Mouse (Mus musculus) hindbrain, postnatal 0 days (tissue): ENCODE results near the gene Gatc. TPM values are rescaled to one million over a fixed set of nuclear protein-coding genes. Genes with fewer than 3 reads are reported as not detected.
"Not testable (repeated sequence)": the region's sequence is repeated elsewhere in the genome, so short reads cannot be mapped to it uniquely, and the experiment has no call there.

Experiments
- ATAC-seq: fragments of 200-750 bp; cut with Nextera tagmentation; 2 replicates; pipeline ENCODE4 v1.8.0; 2017; ENCODE audit warnings: mild to moderate bottlenecking, moderate TSS enrichment, moderate library complexity
- DNase-seq: peaks from one replicate; pipeline ENCODE4 v3.0.0-alpha.2; 2015; ENCODE audit warnings: low spot score
- H3K27ac ChIP-seq: fragments of 300-500 bp; sonication (generic); 2 replicates; pipeline ENCODE4 v1.5.1; 2014; ENCODE audit warnings: mild to moderate bottlenecking
- H3K27me3 ChIP-seq: fragments of 300-500 bp; sonication (generic); 2 replicates; pipeline ENCODE4 v1.6.1; 2014; ENCODE audit warnings: low read length, mixed read lengths; ENCODE audit not compliant: insufficient read depth
- H3K36me3 ChIP-seq: fragments of 300-500 bp; sonication (generic); 2 replicates; pipeline ENCODE4 v1.6.1; 2014; ENCODE audit warnings: low read length, mixed read lengths; ENCODE audit not compliant: insufficient read depth
- H3K4me1 ChIP-seq: fragments of 300-500 bp; sonication (generic); 2 replicates; pipeline ENCODE4 v1.6.1; 2014; ENCODE audit warnings: antibody characterized with exemption, low read length, mixed read lengths; ENCODE audit not compliant: insufficient read depth
- H3K4me2 ChIP-seq: fragments of 300-500 bp; sonication (generic); 2 replicates; pipeline ENCODE4 v1.6.1; 2014; ENCODE audit warnings: low read depth, mild to moderate bottlenecking, low read length, moderate library complexity, mixed read lengths
- H3K4me3 ChIP-seq: fragments of 300-500 bp; sonication (generic); 2 replicates; pipeline ENCODE4 v1.5.1; 2014; ENCODE audit warnings: low read length
- H3K9ac ChIP-seq: fragments of 300-500 bp; sonication (generic); replicated peaks from 2 replicates; pipeline ENCODE4 v1.6.1; 2014; ENCODE audit warnings: mild to moderate bottlenecking, low read length, moderate library complexity, mixed read lengths
- H3K9me3 ChIP-seq: fragments of 300-500 bp; sonication (generic); 2 replicates; pipeline ENCODE4 v1.6.1; 2016; ENCODE audit warnings: low read length, mixed read lengths
- CTCF ChIP-seq: IDR thresholded peaks from 2 replicates; pipeline ENCODE4 v1.5.1; 2016; ENCODE audit warnings: antibody characterized with exemption, control low read depth, low read depth
- WGBS: fragments of 180-500 bp; shearing (Covaris S2); extraction: QIAGEN DNeasy Blood & Tissue Kit; methylation state at CpG from one replicate; pipeline ENCODE4 v1.1.7; 2014; 5-methylcytosine and 5-hydroxymethylcytosine counted together
- polyA plus RNA-seq: library from polyadenylated mRNA; unstranded; fragments of >200 nt; fragmentation: Nextera tagmentation; extraction: Ambion mirVana; gene quantifications from 2 replicates; pipeline ENCODE4 v1.2.1, GENCODE M21; 2015
- total RNA-seq: library from RNA; depleted of rRNA; stranded (reverse); fragments of >200 nt; gene quantifications from 2 replicates; pipeline ENCODE4 v1.2.3, GENCODE M21; 2014; rRNA removed

The Gatc gene
- 22.4 and 25.1 TPM in 2 replicates for total RNA-seq
- polyA plus RNA-seq = 27.5 and 32.1 TPM in 2 replicates

GRCm38 (mm10) chr5:115340577-115341313 lies at the start of gene Gatc, which contains the start of gene Triap1:
Gene Gatc (minus strand): TSS chr5:115341178.
Gene Triap1 (plus strand): TSS chr5:115341225.
- H3K4me3 ChIP-seq = peak within 1 kb of the TSS; percentile 89
- ATAC-seq (peak; percentile 93), DNase-seq (peak; percentile 95)
- H3K4me1 ChIP-seq = peaks cover 9% of the 10 kb centered on the region
- WGBS = under 1% methylated on average over 62 of the region's 62 CpGs
- peak within 1 kb of the TSS; percentile 85 for H3K4me2 ChIP-seq
- no peaks in the 10 kb centered on the region for H3K9me3 ChIP-seq
- peak within 1 kb of the TSS; percentile 92 for H3K27ac ChIP-seq
- peaks cover 20% of the 10 kb centered on the region for H3K36me3 ChIP-seq
- peak within 1 kb of the TSS; percentile 92 for H3K9ac ChIP-seq
- TF ChIP-seq CTCF = peak; percentile 33
- no peaks in the 10 kb centered on the region for H3K27me3 ChIP-seq

- 87% methylated on average over 2 of the region's 2 CpGs for WGBS
- H3K27ac ChIP-seq, H3K9ac ChIP-seq, H3K36me3 ChIP-seq, H3K4me2 ChIP-seq, H3K4me3 ChIP-seq, H3K9me3 ChIP-seq, H3K27me3 ChIP-seq, H3K4me1 ChIP-seq, DNase-seq, ATAC-seq: not testable (repeated sequence)
These were observed 37.9 kb upstream of the Gatc start for GRCm38 (mm10) chr5:115378882-115379281.

- DNase-seq = no peak
- no peak for ATAC-seq
- Histone ChIP-seq H3K4me2 (no peak overlapping the region), H3K9me3 (no peaks in the 10 kb centered on the region), H3K4me1 (no peaks in the 10 kb centered on the region), H3K4me3 (no peak overlapping the region), H3K9ac (no peak overlapping the region), H3K27me3 (no peaks in the 10 kb centered on the region), H3K36me3 (no peaks in the 10 kb centered on the region), H3K27ac (no peak overlapping the region)
- TF ChIP-seq CTCF = peak; percentile 21
- WGBS = 84% methylated on average over 2 of the region's 2 CpGs
These were observed 34.5 kb upstream of the Gatc start for GRCm38 (mm10) chr5:115375436-115375835.

GRCm38 (mm10) chr5:115374204-115374820 lies 33.3 kb upstream of the Gatc start:
- no peak for TF ChIP-seq CTCF
- Histone ChIP-seq H3K4me2 (peak overlapping the region; percentile 60), H3K36me3 (no peaks in the 10 kb centered on the region), H3K27ac (peak overlapping the region; percentile 32; the same call in 1 of the 2 replicates), H3K9ac (peak overlapping the region; percentile 40), H3K4me3 (peak overlapping the region; percentile 28), H3K27me3 (no peaks in the 10 kb centered on the region), H3K4me1 (no peaks in the 10 kb centered on the region), H3K9me3 (no peaks in the 10 kb centered on the region)
- no peak for ATAC-seq
- WGBS = 11% methylated on average over 11 of the region's 11 CpGs
- DNase-seq = no peak

GRCm38 (mm10) chr5:115373441-115374203 lies 32.6 kb upstream of the Gatc start:
- Histone ChIP-seq H3K27me3 (no peaks in the 10 kb centered on the region), H3K9me3 (no peaks in the 10 kb centered on the region), H3K27ac (peak overlapping the region; percentile 32; the same call in 1 of the 2 replicates), H3K36me3 (no peaks in the 10 kb centered on the region), H3K4me3 (peak overlapping the region; percentile 28), H3K4me1 (no peaks in the 10 kb centered on the region), H3K4me2 (peak overlapping the region; percentile 60), H3K9ac (peak overlapping the region; percentile 40)
- peak; percentile 62 for DNase-seq
- TF ChIP-seq CTCF = no peak
- 7% methylated on average over 26 of the region's 26 CpGs for WGBS
- peak; percentile 51; the same call in 1 of the 2 replicates for ATAC-seq

GRCm38 (mm10) chr5:115371736-115372135 lies 30.8 kb upstream of the Gatc start:
- no peaks in the 10 kb centered on the region for H3K27me3 ChIP-seq
- no peaks in the 10 kb centered on the region for H3K4me1 ChIP-seq
- H3K27ac ChIP-seq = no peak overlapping the region
- 26% methylated on average over 9 of the region's 9 CpGs for WGBS
- no peak for DNase-seq
- no peaks in the 10 kb centered on the region for H3K9me3 ChIP-seq
- TF ChIP-seq CTCF = no peak
- no peak overlapping the region for H3K9ac ChIP-seq
- H3K4me3 ChIP-seq = no peak overlapping the region
- H3K36me3 ChIP-seq = no peaks in the 10 kb centered on the region
- no peak for ATAC-seq
- no peak overlapping the region for H3K4me2 ChIP-seq
